Mouse (Mus musculus): Measurements from ENCODE around the gene Dgcr2. TPM values are rescaled to one million over a fixed set of nuclear protein-coding genes. Genes with fewer than 3 reads are reported as not detected.
A peak's percentile ranks its signal among the peaks of the same experiment; 100 is the strongest.

The Dgcr2 gene
- polyA plus RNA-seq, 1 experiment, result 152 TPM

DNA sequence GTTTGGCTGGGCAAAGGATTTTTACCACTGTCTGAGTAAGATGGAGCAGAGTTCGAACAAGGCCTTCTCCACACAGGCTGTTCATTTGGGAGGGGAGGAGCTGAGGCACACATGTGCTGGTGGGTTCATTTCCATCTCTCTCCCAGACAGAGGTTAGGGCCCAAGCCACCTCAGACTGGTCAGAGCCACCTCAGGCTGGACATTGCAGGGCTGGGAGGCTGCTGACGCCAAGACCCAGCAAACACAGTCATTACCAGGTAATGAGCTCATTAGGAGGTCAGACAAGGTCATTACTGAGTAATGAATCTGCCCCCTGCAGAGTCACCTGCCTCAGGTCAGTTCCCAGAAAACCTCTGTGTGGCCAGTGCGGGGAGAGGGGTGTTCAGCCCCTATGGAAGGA, 69.5 kb downstream of the Dgcr2 start:
- Histone ChIP-seq H3K27me3 (ENCODE audit: control insufficient read depth, insufficient read depth, low read length) (peaks cover 23% of the 10 kb centered on the region), H3K4me1 (ENCODE audit: control insufficient read depth, insufficient read depth, insufficient read length, low read length) (peaks cover 2% of the 10 kb centered on the region; the same call in 1 of the 2 replicates), H3K27ac (ENCODE audit: insufficient read depth, low read depth, low read length) (no peak overlapping the region), H3K36me3 (ENCODE audit: control insufficient read depth, insufficient read depth, low read length) (no peaks in the 10 kb centered on the region), H3K4me3 (ENCODE audit: low read depth, low read length) (no peak overlapping the region)
- no peak for TF ChIP-seq POLR2A (IDR thresholded peaks at IDR 0.05; ENCODE audit: low read depth, low read length)
- WGBS, result 88% methylated on average over 3 of the region's 3 CpGs

GRCm38 (mm10) chr16:17828229-17828628, 70.1 kb downstream of the Dgcr2 start:
- no peak for TF ChIP-seq CTCF (IDR thresholded peaks at IDR 0.05; ENCODE audit: extremely low read depth, insufficient read length, insufficient replicate concordance, low read depth, low read length)
- no peak for TF ChIP-seq POLR2A (IDR thresholded peaks at IDR 0.05; ENCODE audit: low read depth, low read length)
- no peaks in the 10 kb centered on the region for H3K4me1 ChIP-seq (ENCODE audit: control insufficient read depth, insufficient read depth, insufficient read length, low read length)
- H3K27me3 ChIP-seq (ENCODE audit: control insufficient read depth, insufficient read depth, low read length), result peaks cover 17% of the 10 kb centered on the region
- H3K36me3 ChIP-seq (ENCODE audit: control insufficient read depth, insufficient read depth, low read length), result no peaks in the 10 kb centered on the region
- H3K4me3 ChIP-seq (ENCODE audit: low read depth, low read length), result no peak overlapping the region
- no peak overlapping the region for H3K27ac ChIP-seq (ENCODE audit: insufficient read depth, low read depth, low read length)
- 85% methylated on average over 2 of the region's 2 CpGs for WGBS

GRCm38 (mm10) chr16:17826500-17826899, 71.9 kb downstream of the Dgcr2 start:
- Histone ChIP-seq H3K4me1 (ENCODE audit: control insufficient read depth, insufficient read depth, insufficient read length, low read length) (no peaks in the 10 kb centered on the region), H3K27ac (ENCODE audit: insufficient read depth, low read depth, low read length) (no peak overlapping the region), H3K4me3 (ENCODE audit: low read depth, low read length) (no peak overlapping the region), H3K27me3 (ENCODE audit: control insufficient read depth, insufficient read depth, low read length) (peaks cover under 1% of the 10 kb centered on the region; the same call in 1 of the 2 replicates), H3K36me3 (ENCODE audit: control insufficient read depth, insufficient read depth, low read length) (no peaks in the 10 kb centered on the region)
- WGBS, result 78% methylated on average over 2 of the region's 2 CpGs
- TF ChIP-seq CTCF (IDR thresholded peaks at IDR 0.05; ENCODE audit: extremely low read depth, insufficient read length, insufficient replicate concordance, low read depth, low read length), result no peak
- TF ChIP-seq POLR2A (IDR thresholded peaks at IDR 0.05; ENCODE audit: low read depth, low read length), result no peak

DNA sequence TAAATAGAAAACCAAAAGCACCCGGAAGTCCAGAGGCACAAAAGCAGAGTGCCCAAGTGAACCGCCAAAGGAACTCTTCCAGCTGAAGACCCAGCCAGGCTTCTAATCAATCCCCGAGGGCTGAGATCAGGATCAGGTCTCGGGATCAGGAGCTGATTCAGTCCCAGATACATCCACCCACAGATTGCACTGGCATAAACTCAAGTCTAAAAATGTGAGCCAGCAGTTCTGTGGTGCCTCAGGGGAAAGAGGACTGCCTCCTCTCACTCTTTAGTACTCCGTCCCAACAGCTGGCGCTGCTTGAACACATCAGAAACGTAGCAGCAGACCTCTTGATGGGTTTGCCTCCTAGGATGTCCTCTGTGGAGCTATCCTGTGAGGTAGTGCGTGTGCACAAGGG, 81.8 kb downstream of the Dgcr2 start:
- WGBS, result 90% methylated on average over 8 of the region's 8 CpGs
- Histone ChIP-seq H3K4me1 (ENCODE audit: control insufficient read depth, insufficient read depth, insufficient read length, low read length) (peaks cover 4% of the 10 kb centered on the region), H3K36me3 (ENCODE audit: control insufficient read depth, insufficient read depth, low read length) (no peaks in the 10 kb centered on the region), H3K27me3 (ENCODE audit: control insufficient read depth, insufficient read depth, low read length) (0 out of 2 replicates have a peak, but pooled peaks cover 4% of the 10 kb centered on the region), H3K4me3 (ENCODE audit: low read depth, low read length) (no peak overlapping the region), H3K27ac (ENCODE audit: insufficient read depth, low read depth, low read length) (no peak overlapping the region)
- TF ChIP-seq CTCF (IDR thresholded peaks at IDR 0.05; ENCODE audit: extremely low read depth, insufficient read length, insufficient replicate concordance, low read depth, low read length) (no peak), POLR2A (IDR thresholded peaks at IDR 0.05; ENCODE audit: low read depth, low read length) (no peak)

DNA sequence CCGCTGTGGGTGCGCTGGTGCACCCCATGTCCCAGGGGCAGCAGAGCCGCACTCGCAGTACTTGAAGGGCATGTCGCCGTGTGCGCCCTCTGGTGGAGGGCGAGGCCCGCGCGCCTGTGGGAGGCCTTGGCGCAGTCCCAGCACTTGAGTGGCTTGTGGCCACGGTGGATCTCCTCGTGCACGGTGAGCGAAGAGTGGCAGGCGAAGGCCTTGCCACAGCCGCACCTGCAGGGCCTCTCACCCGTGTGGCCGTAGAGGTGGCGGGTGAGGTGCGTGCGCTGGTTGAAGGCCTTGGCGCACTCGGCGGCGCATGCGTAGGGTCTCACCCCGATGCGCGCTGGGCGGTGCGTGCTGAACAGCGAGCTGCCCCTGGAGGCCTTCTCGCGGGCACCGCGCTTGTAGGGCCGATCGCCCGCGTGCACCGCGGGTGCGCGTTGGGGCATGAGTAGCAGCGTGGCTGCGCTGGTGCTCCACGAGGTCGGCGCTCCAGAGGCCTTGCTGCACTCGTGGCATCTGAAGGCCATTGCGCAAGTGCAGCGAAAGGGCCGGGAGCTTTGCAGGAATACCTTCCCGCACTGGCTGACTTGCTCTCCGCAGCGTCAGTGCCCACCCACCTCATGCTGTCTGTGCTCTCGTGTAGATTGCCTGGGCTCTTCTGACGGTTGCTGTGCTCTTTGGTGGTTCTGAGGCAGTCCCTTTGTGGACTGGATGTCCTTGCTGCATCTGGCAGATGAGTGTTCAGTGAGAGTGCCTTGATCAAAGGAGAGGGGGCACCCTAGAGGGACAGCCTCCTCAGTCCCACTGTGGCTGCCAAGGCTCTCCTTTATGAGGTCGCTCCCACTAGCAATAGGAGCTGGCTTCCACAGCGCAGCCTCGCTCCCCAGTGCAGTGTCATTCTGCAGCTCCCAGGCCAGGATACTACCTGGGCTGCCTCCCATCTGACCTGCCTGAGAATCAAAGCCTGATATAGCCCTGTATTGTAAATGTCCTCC, 82.7 kb downstream of the Dgcr2 start:
- Histone ChIP-seq H3K27me3 (ENCODE audit: control insufficient read depth, insufficient read depth, low read length) (0 out of 2 replicates have a peak, but pooled peaks cover 4% of the 10 kb centered on the region), H3K27ac (ENCODE audit: insufficient read depth, low read depth, low read length) (no peak overlapping the region)

DNA sequence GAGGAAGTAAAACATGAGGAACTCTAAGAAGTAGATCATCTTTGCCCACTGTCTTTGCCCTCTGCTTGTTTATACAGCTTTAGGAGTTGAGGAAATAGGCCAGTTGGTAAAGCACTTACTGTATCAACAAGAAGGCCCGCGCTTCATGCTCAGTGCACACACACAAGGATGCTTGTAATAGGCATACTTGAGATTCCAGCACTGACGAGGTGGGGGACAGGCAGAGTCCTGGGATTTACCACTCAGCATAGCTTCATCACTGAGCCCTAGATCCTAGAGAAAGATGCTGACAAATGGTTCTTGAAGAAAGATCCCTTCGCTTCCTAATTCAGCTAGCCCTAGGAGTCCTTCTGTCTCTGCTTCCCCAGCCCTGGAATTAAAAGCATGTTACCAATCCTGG, 85.2 kb downstream of the Dgcr2 start:
- TF ChIP-seq POLR2A (IDR thresholded peaks at IDR 0.05; ENCODE audit: low read depth, low read length), result no peak
- no peak for TF ChIP-seq CTCF (IDR thresholded peaks at IDR 0.05; ENCODE audit: extremely low read depth, insufficient read length, insufficient replicate concordance, low read depth, low read length)
- peaks cover 4% of the 10 kb centered on the region for H3K4me1 ChIP-seq (ENCODE audit: control insufficient read depth, insufficient read depth, insufficient read length, low read length)
- 63% methylated on average over 4 of the region's 4 CpGs for WGBS

More for the DNA sequence above, 82.7 kb downstream of the Dgcr2 start:
- TF ChIP-seq POLR2A (IDR thresholded peaks at IDR 0.05; ENCODE audit: low read depth, low read length) (no peak), CTCF (IDR thresholded peaks at IDR 0.05; ENCODE audit: extremely low read depth, insufficient read length, insufficient replicate concordance, low read depth, low read length) (peak; percentile 90)
- H3K4me3 ChIP-seq (ENCODE audit: low read depth, low read length), result peak overlapping the region; percentile 51
- no peaks in the 10 kb centered on the region for H3K36me3 ChIP-seq (ENCODE audit: control insufficient read depth, insufficient read depth, low read length)
- peaks cover 4% of the 10 kb centered on the region for H3K4me1 ChIP-seq (ENCODE audit: control insufficient read depth, insufficient read depth, insufficient read length, low read length)
- 4% methylated on average over 63 of the region's 63 CpGs for WGBS

DNA sequence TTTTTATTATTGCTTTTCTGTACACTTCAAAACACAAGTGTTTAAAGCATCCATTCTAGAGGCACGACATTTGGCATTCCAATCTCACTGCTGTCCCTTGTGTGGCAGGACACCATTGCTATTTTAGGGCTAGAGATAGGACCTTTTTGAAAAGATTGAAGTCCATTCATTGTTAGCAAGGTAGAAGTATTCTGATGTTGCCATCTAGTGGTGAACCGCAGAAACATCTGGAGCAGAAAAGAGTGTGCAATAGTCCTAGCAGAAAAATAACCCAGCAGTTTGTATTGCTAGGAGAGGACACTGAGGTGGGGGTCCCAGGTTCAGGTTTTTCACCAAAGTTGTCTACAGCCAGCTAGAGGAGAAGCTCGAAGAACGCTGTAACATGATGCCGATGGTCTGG, 86.2 kb downstream of the Dgcr2 start:
- TF ChIP-seq POLR2A (IDR thresholded peaks at IDR 0.05; ENCODE audit: low read depth, low read length), result no peak
- TF ChIP-seq CTCF (IDR thresholded peaks at IDR 0.05; ENCODE audit: extremely low read depth, insufficient read length, insufficient replicate concordance, low read depth, low read length), result no peak
- Histone ChIP-seq H3K27ac (ENCODE audit: insufficient read depth, low read depth, low read length) (no peak overlapping the region), H3K27me3 (ENCODE audit: control insufficient read depth, insufficient read depth, low read length) (peaks cover 21% of the 10 kb centered on the region), H3K36me3 (ENCODE audit: control insufficient read depth, insufficient read depth, low read length) (no peaks in the 10 kb centered on the region), H3K4me1 (ENCODE audit: control insufficient read depth, insufficient read depth, insufficient read length, low read length) (peaks cover 6% of the 10 kb centered on the region), H3K4me3 (ENCODE audit: low read depth, low read length) (no peak overlapping the region)
- WGBS, result 4% methylated on average over 5 of the region's 5 CpGs

More for the DNA sequence above, 85.2 kb downstream of the Dgcr2 start:
- H3K27ac ChIP-seq (ENCODE audit: insufficient read depth, low read depth, low read length), result no peak overlapping the region
- H3K27me3 ChIP-seq (ENCODE audit: control insufficient read depth, insufficient read depth, low read length), result peaks cover 10% of the 10 kb centered on the region
- H3K4me3 ChIP-seq (ENCODE audit: low read depth, low read length), result no peak overlapping the region
- no peaks in the 10 kb centered on the region for H3K36me3 ChIP-seq (ENCODE audit: control insufficient read depth, insufficient read depth, low read length)

Data from small intestine, adult 2 months (tissue).